Mouse (Mus musculus) small intestine, adult 2 months (tissue): ENCODE data around the gene Il16. TPM values are rescaled to one million over a fixed set of nuclear protein-coding genes. Genes with fewer than 3 reads are reported as not detected.

ENCODE experiments used
- H3K27ac ChIP-seq: fragments of 200-500 bp; 2 replicates; pipeline ENCODE4 v1.5.1; 2012; ENCODE audit warnings: low read depth, low read length, control low read depth, inconsistent platforms; ENCODE audit not compliant: insufficient read depth
- H3K27me3 ChIP-seq: fragments of 200-500 bp; 2 replicates; pipeline ENCODE4 v1.6.1; 2012; ENCODE audit warnings: mild to moderate bottlenecking, moderate library complexity, low read length, inconsistent platforms; ENCODE audit not compliant: control insufficient read depth, insufficient read depth
- H3K36me3 ChIP-seq: fragments of 200-500 bp; 2 replicates; pipeline ENCODE4 v1.6.1; 2012; ENCODE audit warnings: mild to moderate bottlenecking, low read length, control low read depth, inconsistent platforms; ENCODE audit not compliant: control insufficient read depth, insufficient read depth
- H3K4me1 ChIP-seq: fragments of 200-500 bp; 2 replicates; pipeline ENCODE4 v1.6.1; 2012; ENCODE audit warnings: low read length, inconsistent platforms, mixed read lengths; ENCODE audit not compliant: control insufficient read depth, insufficient read depth, insufficient read length
- H3K4me3 ChIP-seq: fragments of 200-500 bp; 2 replicates; pipeline ENCODE4 v1.5.1; 2012; ENCODE audit warnings: low read depth, mild to moderate bottlenecking, control low read depth, inconsistent platforms, low read length, moderate library complexity
- CTCF ChIP-seq: fragments of 200-500 bp; IDR thresholded peaks from 2 replicates; pipeline ENCODE4 v1.5.1; 2012; ENCODE audit warnings: low read depth, mild to moderate bottlenecking, control low read depth, inconsistent platforms, low read length, moderate library complexity, mixed read lengths; ENCODE audit not compliant: insufficient replicate concordance, insufficient read length; ENCODE audit errors: extremely low read depth
- POLR2A ChIP-seq: fragments of 200-500 bp; IDR thresholded peaks from 2 replicates; pipeline ENCODE4 v1.6.1; 2012; ENCODE audit warnings: low read depth, mild to moderate bottlenecking, control low read depth, inconsistent platforms, low read length, moderate library complexity
- WGBS: fragments of 180-500 bp; shearing (Covaris S2); methylation state at CpG from one replicate; pipeline ENCODE4 v1.1.7; 2018; 5-methylcytosine and 5-hydroxymethylcytosine counted together
- polyA plus RNA-seq: library from polyadenylated mRNA; depleted of rRNA; stranded (reverse); fragments of >200 nt; gene quantifications from 2 replicates; pipeline ENCODE4 v1.2.3, GENCODE M21; 2012

The Il16 gene
- polyA plus RNA-seq, 1 experiment: 6.3 TPM

DNA sequence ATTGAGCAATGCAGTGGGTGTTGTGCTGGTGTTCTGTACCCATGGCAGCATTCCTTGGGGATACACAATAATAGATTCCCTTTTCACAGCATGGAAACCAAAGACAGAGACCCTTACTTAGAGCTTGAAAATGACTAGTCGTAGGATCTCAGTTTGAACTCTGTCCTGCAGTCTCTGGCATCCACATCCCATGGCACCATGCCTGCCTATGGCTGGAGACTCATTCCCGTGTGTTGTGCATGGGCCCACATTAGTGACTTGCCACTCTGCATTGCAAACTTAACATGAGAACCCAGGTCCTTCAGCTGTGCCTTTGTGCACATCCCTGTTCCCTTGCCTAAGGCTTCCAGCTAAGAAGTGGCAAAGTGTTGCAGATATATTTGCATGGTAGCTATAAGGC lies 100.8 kb downstream of the Il16 start:
- Histone ChIP-seq H3K4me3 (no peak overlapping the region), H3K36me3 (peaks cover 27% of the 10 kb centered on the region), H3K4me1 (peaks cover 3% of the 10 kb centered on the region; the same call in 1 of the 2 replicates), H3K27ac (no peak overlapping the region), H3K27me3 (no peaks in the 10 kb centered on the region)
- TF ChIP-seq POLR2A (no peak), CTCF (no peak)
- WGBS: 91% methylated on average over 2 of the region's 2 CpGs

DNA sequence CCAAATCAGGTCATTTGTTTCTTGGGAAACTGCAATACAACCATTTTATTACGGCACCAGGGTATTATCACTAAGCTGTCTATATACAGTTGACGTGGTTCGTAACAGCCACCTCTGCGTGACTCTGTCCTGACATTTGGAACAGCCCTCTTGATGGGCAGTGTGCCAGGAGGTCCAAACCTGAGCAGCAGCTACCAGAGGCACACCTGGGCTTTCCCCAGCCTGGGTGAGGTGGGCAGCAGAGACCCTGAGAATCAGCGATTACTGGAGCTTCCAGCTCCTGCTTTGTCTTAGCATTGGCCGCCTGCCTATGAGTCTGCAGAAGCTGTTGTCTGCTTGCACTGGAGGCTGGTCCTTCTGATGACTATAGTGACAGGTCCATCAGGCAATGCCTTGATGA lies 101.9 kb downstream of the Il16 start:
- no peaks in the 10 kb centered on the region for H3K27me3 ChIP-seq
- H3K4me3 ChIP-seq: no peak overlapping the region
- peaks cover 5% of the 10 kb centered on the region; the same call in 1 of the 2 replicates for H3K4me1 ChIP-seq
- TF ChIP-seq CTCF (no peak), POLR2A (no peak)
- no peak overlapping the region for H3K27ac ChIP-seq
- 63% methylated on average over 6 of the region's 6 CpGs for WGBS
- peaks cover 27% of the 10 kb centered on the region for H3K36me3 ChIP-seq

DNA sequence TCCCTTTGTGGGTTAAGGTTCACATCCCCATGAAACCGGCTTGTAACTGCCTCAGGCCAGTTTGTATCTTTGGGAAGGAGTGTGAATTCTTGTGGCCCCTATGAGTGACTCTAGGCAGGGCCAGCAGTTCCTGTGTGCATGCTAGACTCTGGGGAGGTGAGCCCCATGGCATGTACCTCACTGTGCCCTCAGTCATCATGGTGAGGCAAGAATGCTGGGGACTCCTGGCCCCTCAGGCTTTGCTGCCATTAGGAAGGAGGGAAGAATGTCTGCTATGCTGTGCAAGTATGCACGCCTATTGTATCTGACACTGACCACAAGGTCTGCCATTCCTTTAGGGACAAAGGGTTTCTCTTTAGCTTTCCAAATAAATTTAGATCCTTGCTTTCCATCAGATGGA lies 104.4 kb downstream of the Il16 start:
- H3K27ac ChIP-seq: no peak overlapping the region
- H3K27me3 ChIP-seq: no peaks in the 10 kb centered on the region
- 85% methylated on average over 2 of the region's 2 CpGs for WGBS
- TF ChIP-seq CTCF (no peak), POLR2A (no peak)
- no peak overlapping the region for H3K4me3 ChIP-seq
- H3K36me3 ChIP-seq: peaks cover 31% of the 10 kb centered on the region
- peaks cover 12% of the 10 kb centered on the region; the same call in 1 of the 2 replicates for H3K4me1 ChIP-seq

DNA sequence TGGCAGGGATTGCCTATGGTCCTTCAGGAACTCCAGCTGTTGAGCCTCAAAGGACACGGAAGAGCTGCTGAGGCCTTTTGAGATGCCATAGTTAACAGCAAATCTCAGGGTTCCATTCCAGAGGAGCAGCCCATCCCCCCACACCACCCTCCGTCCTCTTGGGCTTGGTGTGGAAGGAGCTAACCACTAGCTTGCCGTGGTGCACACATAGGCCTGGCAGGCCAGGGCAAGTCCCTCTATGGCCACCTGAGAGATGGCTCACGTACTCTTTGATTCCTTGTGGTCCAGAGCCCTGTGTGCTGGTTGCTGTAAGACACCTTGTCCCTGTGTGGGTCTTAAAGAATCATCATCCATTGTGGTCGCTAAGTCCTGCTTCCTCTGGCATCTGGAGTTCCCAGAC lies 104.9 kb downstream of the Il16 start:
- no peaks in the 10 kb centered on the region for H3K27me3 ChIP-seq
- TF ChIP-seq POLR2A (no peak), CTCF (no peak)
- 87% methylated on average over 5 of the region's 5 CpGs for WGBS
- peaks cover 30% of the 10 kb centered on the region for H3K36me3 ChIP-seq
- H3K4me3 ChIP-seq: no peak overlapping the region
- peaks cover 9% of the 10 kb centered on the region; the same call in 1 of the 2 replicates for H3K4me1 ChIP-seq
- no peak overlapping the region for H3K27ac ChIP-seq

DNA sequence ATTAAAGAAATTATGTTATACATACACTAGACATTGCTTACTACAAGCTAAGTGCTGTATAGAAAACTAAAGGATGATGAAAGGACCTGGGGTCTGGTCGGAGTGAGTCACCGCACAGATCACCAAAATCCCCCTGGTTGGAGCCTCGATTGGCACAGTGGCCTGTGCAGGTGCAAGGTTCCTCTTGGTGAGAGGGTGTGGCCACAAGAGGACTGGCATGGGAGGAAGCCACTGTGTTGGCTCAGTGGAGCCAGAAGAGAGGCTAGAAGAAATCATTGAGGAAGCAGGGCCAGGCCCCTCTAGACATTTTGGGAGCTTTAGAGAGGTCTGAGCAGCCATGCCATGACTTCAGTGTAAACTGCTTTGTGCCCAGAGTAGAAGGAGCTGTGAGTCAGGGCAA lies 106.4 kb downstream of the Il16 start:
- Histone ChIP-seq H3K27me3 (no peaks in the 10 kb centered on the region), H3K4me3 (no peak overlapping the region), H3K27ac (no peak overlapping the region), H3K4me1 (peaks cover 9% of the 10 kb centered on the region; the same call in 1 of the 2 replicates), H3K36me3 (peaks cover 26% of the 10 kb centered on the region)
- TF ChIP-seq CTCF: no peak
- TF ChIP-seq POLR2A: no peak
- 18% methylated on average over 3 of the region's 3 CpGs for WGBS

DNA sequence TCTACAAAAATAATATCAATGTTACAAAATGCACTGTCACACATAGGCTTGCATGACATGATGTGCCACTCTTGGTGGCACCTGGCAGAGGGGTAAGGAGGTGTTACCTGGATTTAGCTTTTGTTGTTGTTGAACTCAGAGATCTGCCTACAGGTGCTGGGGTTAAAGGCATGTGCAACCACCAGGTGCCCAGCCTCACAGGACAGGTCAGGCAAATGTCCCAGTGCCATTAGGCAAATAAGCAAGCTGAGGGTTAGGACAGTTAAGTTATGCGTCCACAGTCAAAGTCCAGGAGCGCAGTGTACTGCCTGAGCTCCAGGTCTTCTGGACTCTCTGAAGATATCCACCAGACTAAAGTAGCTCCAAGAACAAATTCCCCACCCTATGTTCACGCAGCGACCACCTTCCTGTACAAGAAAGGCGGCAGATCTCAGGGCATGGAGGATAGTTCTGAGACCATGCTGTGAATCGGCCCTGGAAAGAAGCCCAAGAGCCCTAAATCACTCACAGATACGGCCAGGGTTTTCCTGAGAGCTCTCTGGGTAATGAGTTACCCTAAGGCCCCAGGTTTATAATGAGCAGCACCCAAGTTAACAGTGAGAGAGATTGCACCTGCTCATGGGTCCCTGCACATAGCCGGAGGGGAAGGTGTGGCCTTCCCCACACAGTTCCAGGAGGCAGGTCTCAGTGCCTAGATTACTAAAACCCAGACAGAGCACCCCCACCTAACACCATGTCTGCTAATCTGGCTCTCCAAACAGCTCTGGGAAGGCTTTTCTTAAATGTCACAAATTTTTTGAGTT lies 107.5 kb downstream of the Il16 start:
- H3K36me3 ChIP-seq: peaks cover 19% of the 10 kb centered on the region

DNA sequence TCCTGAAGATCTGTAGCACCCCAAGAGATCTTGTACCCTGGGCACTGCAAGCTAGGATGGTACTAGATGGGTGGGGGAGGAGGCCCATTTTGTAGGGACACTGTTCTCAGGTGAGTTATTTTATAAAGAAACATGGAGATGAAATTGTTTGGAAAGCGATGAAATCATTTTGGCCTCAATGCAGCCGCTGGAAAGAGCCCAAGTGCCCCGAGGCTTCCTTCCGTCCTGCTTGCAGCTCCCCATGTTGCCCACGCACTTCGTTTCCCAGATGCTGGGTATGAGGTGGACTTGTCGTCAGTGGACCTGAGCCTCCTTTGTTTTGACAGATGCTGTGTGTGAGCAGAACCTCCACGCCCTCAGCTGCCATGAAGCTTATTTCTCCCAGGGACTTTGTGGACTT lies 109.1 kb downstream of the Il16 start:
- Histone ChIP-seq H3K27ac (no peak overlapping the region), H3K36me3 (peaks cover 13% of the 10 kb centered on the region)
- WGBS: 94% methylated on average over 8 of the region's 8 CpGs

More for the DNA sequence above, 107.5 kb downstream of the Il16 start:
- H3K27me3 ChIP-seq: no peaks in the 10 kb centered on the region
- no peak overlapping the region for H3K4me3 ChIP-seq
- WGBS: 30% methylated on average over 8 of the region's 8 CpGs
- peaks cover 9% of the 10 kb centered on the region; the same call in 1 of the 2 replicates for H3K4me1 ChIP-seq
- TF ChIP-seq CTCF (no peak), POLR2A (no peak)
- H3K27ac ChIP-seq: no peak overlapping the region

More for the DNA sequence above, 109.1 kb downstream of the Il16 start:
- H3K4me3 ChIP-seq: no peak overlapping the region
- TF ChIP-seq CTCF: no peak
- no peak for TF ChIP-seq POLR2A
- H3K4me1 ChIP-seq: peaks cover 10% of the 10 kb centered on the region; the same call in 1 of the 2 replicates
- H3K27me3 ChIP-seq: no peaks in the 10 kb centered on the region
